In the genomic region with DNA sequence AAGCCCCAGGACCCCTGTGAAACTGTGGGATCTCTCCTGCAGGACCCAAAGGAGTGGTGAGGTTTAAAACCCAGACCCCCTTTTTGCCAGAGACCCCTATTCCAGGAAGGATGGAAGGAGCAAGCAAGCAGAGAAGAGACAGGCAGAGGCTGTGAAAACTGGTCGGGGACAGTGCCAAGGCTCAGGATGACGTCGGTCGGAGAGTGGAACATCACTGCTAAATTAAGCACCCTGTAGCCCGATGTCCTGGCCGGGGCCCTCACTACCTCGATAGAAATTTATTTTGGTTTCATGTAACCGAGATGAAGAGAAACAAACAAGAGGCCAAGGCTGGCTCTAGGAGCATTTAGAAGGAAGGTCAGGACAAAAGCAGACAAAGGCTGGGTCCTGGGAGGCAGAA, we compare ENCODE assay signal across 16 mouse cellular contexts. TPM values are rescaled to one million over a fixed set of nuclear protein-coding genes. Genes with fewer than 3 reads are reported as not detected.
A peak's percentile ranks its signal among the peaks of the same experiment; 100 is the strongest.
DNase-seq lines count a peak whose midpoint lies in the region; ATAC-seq and TF ChIP-seq lines count a peak whose summit lies in the region.
"Had no signal": no experiment of that assay in that cellular context is flagged by ENCODE, and none has a peak within 500 bp of the region (broad histone marks: within the 10 kb centered on the region; RNA-seq: fewer than 3 reads in every experiment).

No protein-coding gene starts in this region.

- H3K4me3 ChIP-seq in liver, postnatal 0 days (ENCODE audit: low read depth, low read length) = no peak overlapping the region
- H3K4me3 ChIP-seq in heart, embryonic 10.5 days = no peak overlapping the region
- no peak overlapping the region for H3K4me3 ChIP-seq in myocyte
- no peak overlapping the region for H3K4me3 ChIP-seq in forebrain, embryonic 15.5 days
- H3K4me3 ChIP-seq: embryonic facial prominence, embryonic 12.5 days; kidney, embryonic 15.5 days; midbrain, embryonic 10.5 days had no signal

- no peaks in the 10 kb centered on the region for H3K9me3 ChIP-seq in liver, postnatal 0 days (ENCODE audit: low read length)
- H3K9me3 ChIP-seq in heart, embryonic 10.5 days = no peaks in the 10 kb centered on the region
- no peaks in the 10 kb centered on the region for H3K9me3 ChIP-seq in forebrain, embryonic 15.5 days
- H3K9me3 ChIP-seq: embryonic facial prominence, embryonic 12.5 days; kidney, embryonic 15.5 days; midbrain, embryonic 10.5 days had no signal

- H3K27me3 ChIP-seq in liver, postnatal 0 days (ENCODE audit: insufficient read depth, low read length) = no peaks in the 10 kb centered on the region
- no peaks in the 10 kb centered on the region for H3K27me3 ChIP-seq in heart, embryonic 10.5 days (ENCODE audit: insufficient read depth, poor library complexity, severe bottlenecking)
- no peaks in the 10 kb centered on the region for H3K27me3 ChIP-seq in myocyte (ENCODE audit: control insufficient read depth, insufficient read depth, insufficient read length)
- no peaks in the 10 kb centered on the region for H3K27me3 ChIP-seq in forebrain, embryonic 15.5 days
- H3K27me3 ChIP-seq: embryonic facial prominence, embryonic 12.5 days had no signal

- no peaks in the 10 kb centered on the region for H3K79me2 ChIP-seq in myocyte (ENCODE audit: control insufficient read depth, insufficient read depth)

- H3K9ac ChIP-seq in liver, postnatal 0 days (replicated peaks) = no peak overlapping the region
- no peak overlapping the region for H3K9ac ChIP-seq in forebrain, embryonic 15.5 days (replicated peaks)
- H3K9ac ChIP-seq: embryonic facial prominence, embryonic 12.5 days; kidney, embryonic 15.5 days had no signal

- TF ChIP-seq CTCF in liver, postnatal 0 days (IDR thresholded peaks at IDR 0.05; ENCODE audit: low read depth) = no peak

- H3ac ChIP-seq in myocyte (ENCODE audit: control insufficient read depth, insufficient read length) = no peak overlapping the region

- no peaks in the 10 kb centered on the region for H3K36me3 ChIP-seq in liver, postnatal 0 days (replicated peaks; ENCODE audit: insufficient read depth, low read length)
- H3K36me3 ChIP-seq in heart, embryonic 10.5 days = no peaks in the 10 kb centered on the region
- no peaks in the 10 kb centered on the region for H3K36me3 ChIP-seq in myocyte (ENCODE audit: control insufficient read depth, insufficient read depth)
- no peaks in the 10 kb centered on the region for H3K36me3 ChIP-seq in forebrain, embryonic 15.5 days
- H3K36me3 ChIP-seq: embryonic facial prominence, embryonic 12.5 days; kidney, embryonic 15.5 days; midbrain, embryonic 10.5 days had no signal

- TF ChIP-seq POLR2A in myocyte (IDR thresholded peaks at IDR 0.05; ENCODE audit: insufficient read length, low read depth) = no peak

- WGBS in liver, postnatal 0 days (ENCODE audit: insufficient replicate concordance) = 75% methylated on average over 8 of the region's 8 CpGs
- 71% methylated on average over 8 of the region's 8 CpGs for WGBS in heart, embryonic 10.5 days
- 77% methylated on average over 8 of the region's 8 CpGs for WGBS in forebrain, embryonic 15.5 days

- no peak for TF ChIP-seq EP300 in liver, postnatal 0 days (IDR thresholded peaks at IDR 0.05; ENCODE audit: low read depth)

- 0 out of 2 replicates have a peak overlapping the region, but pooled peaks have one; percentile 64 for H3K27ac ChIP-seq in liver, postnatal 0 days (ENCODE audit: low read depth)
- peak overlapping the region; percentile 42; the same call in 1 of the 2 replicates for H3K27ac ChIP-seq in heart, embryonic 10.5 days
- no peak overlapping the region for H3K27ac ChIP-seq in forebrain, embryonic 15.5 days (replicated peaks)
- H3K27ac ChIP-seq: embryonic facial prominence, embryonic 12.5 days; kidney, embryonic 15.5 days had no signal

- no peak for DNase-seq in liver, postnatal 0 days
- DNase-seq in liver = no peak
- peak; percentile 63 for DNase-seq in gastrocnemius, postnatal 10 days
- no peak for DNase-seq in heart, embryonic 10.5 days (ENCODE audit: low spot score)
- no peak for DNase-seq in embryo, embryonic 10.5 days (ENCODE audit: low spot score)
- DNase-seq: cerebellum, adult 9-11 months; lung, adult 18-20 months; lung, postnatal 36 days had no signal

- no peak overlapping the region for H3K4me2 ChIP-seq in liver, postnatal 0 days (ENCODE audit: low read depth, low read length)
- peak overlapping the region; percentile 70 for H3K4me2 ChIP-seq in myocyte (ENCODE audit: low read depth)
- H3K4me2 ChIP-seq in forebrain, embryonic 15.5 days (replicated peaks) = no peak overlapping the region
- H3K4me2 ChIP-seq: embryonic facial prominence, embryonic 12.5 days; kidney, embryonic 15.5 days had no signal

- no peaks in the 10 kb centered on the region for H3K4me1 ChIP-seq in liver, postnatal 0 days (ENCODE audit: insufficient read depth)
- H3K4me1 ChIP-seq in heart, embryonic 10.5 days = peaks cover 62% of the 10 kb centered on the region
- 0 out of 2 replicates have a peak, but pooled peaks cover 3% of the 10 kb centered on the region for H3K4me1 ChIP-seq in forebrain, embryonic 15.5 days
- H3K4me1 ChIP-seq: kidney, embryonic 15.5 days had no signal

- ATAC-seq in liver, postnatal 0 days = no peak
- no peak for ATAC-seq in forebrain, embryonic 15.5 days (replicated peaks)

TF ChIP-seq in myocyte, 11 proteins besides CTCF, POLR2A, EP300 and RAD21:
- TF ChIP-seq MYOG (IDR thresholded peaks at IDR 0.05; ENCODE audit: control insufficient read depth in 1 of 3, insufficient read depth in 1 of 3, insufficient read length in 2 of 3, low read depth in 2 of 3) (no peak), E2F4 (IDR thresholded peaks at IDR 0.05; ENCODE audit: insufficient read depth) (no peak), REST (IDR thresholded peaks at IDR 0.05; ENCODE audit: insufficient read depth, insufficient read length) (no peak)

RNA-seq across cellular contexts. Expression of a gene that starts 2.4 kb away (rescaled TPM):
- polyA plus RNA-seq in liver, postnatal 0 days (2015; fragmentation: Nextera tagmentation; extraction: Ambion mirVana) = 5.7 and 5.9 TPM in 2 replicates
- 100 to 1,000 TPM; 104 to 141 TPM for total RNA-seq in gastrocnemius, postnatal 10 days (2021)
- polyA plus RNA-seq in heart, embryonic 10.5 days (2016; fragmentation: Nextera tagmentation; extraction: Ambion mirVana) = 152 and 312 TPM in 2 replicates
- polyA plus RNA-seq in myocyte (2012; fragmentation: generic; extraction: Trizol) = 27.8 TPM
- 0.55 and 0.74 TPM in 2 replicates for polyA plus RNA-seq in forebrain, embryonic 15.5 days (2015; fragmentation: Nextera tagmentation; extraction: Ambion mirVana)
- total RNA-seq: neutrophil, adult 5-6 weeks had no signal

RNA-seq across cellular contexts. Expression of a gene that starts 30.3 kb away (rescaled TPM):
- 8.2 and 9.2 TPM in 2 replicates for polyA plus RNA-seq in liver, postnatal 0 days (2015; fragmentation: Nextera tagmentation; extraction: Ambion mirVana)
- total RNA-seq in gastrocnemius, postnatal 10 days (2021) = 1 to 10 TPM; 3.5 to 3.7 TPM
- polyA plus RNA-seq in heart, embryonic 10.5 days (2016; fragmentation: Nextera tagmentation; extraction: Ambion mirVana) = 22.5 and 26.0 TPM in 2 replicates
- 23.3 TPM for polyA plus RNA-seq in myocyte (2012; fragmentation: generic; extraction: Trizol)
- polyA plus RNA-seq in forebrain, embryonic 15.5 days (2015; fragmentation: Nextera tagmentation; extraction: Ambion mirVana) = 19.2 and 21.9 TPM in 2 replicates

RNA-seq across cellular contexts. Expression of a gene that starts 47.4 kb away (rescaled TPM):
- polyA plus RNA-seq in liver, postnatal 0 days (2015; fragmentation: Nextera tagmentation; extraction: Ambion mirVana) = not detected in 2 replicates
- not detected for total RNA-seq in gastrocnemius, postnatal 10 days (2021)
- not detected in 2 replicates for polyA plus RNA-seq in heart, embryonic 10.5 days (2016; fragmentation: Nextera tagmentation; extraction: Ambion mirVana)
- not detected for polyA plus RNA-seq in myocyte (2012; fragmentation: generic; extraction: Trizol)
- polyA plus RNA-seq in forebrain, embryonic 15.5 days (2015; fragmentation: Nextera tagmentation; extraction: Ambion mirVana) = 4.0 TPM in 2 replicates
- total RNA-seq: adrenal gland, postnatal 36 days; neutrophil, adult 5-6 weeks had no signal
- polyA plus RNA-seq: intestine, embryonic 14.5 days; kidney, embryonic 15.5 days had no signal

RNA-seq across cellular contexts. Expression of a gene that starts 49.4 kb away (rescaled TPM):
- 0.14 TPM in 1 of 2 replicates, not detected in the other for polyA plus RNA-seq in liver, postnatal 0 days (2015; fragmentation: Nextera tagmentation; extraction: Ambion mirVana)
- under 1 TPM; 0.80 to 0.88 TPM for total RNA-seq in gastrocnemius, postnatal 10 days (2021)
- 0.53 and 0.62 TPM in 2 replicates for polyA plus RNA-seq in heart, embryonic 10.5 days (2016; fragmentation: Nextera tagmentation; extraction: Ambion mirVana)
- polyA plus RNA-seq in myocyte (2012; fragmentation: generic; extraction: Trizol) = 0.60 TPM
- 0.69 and 1.1 TPM in 2 replicates for polyA plus RNA-seq in forebrain, embryonic 15.5 days (2015; fragmentation: Nextera tagmentation; extraction: Ambion mirVana)
